Mouse (Mus musculus) testis, adult 2 months (tissue): ENCODE results near the gene Tbx10. TPM values are rescaled to one million over a fixed set of nuclear protein-coding genes. Genes with fewer than 3 reads are reported as not detected.
A peak's percentile ranks its signal among the peaks of the same experiment; 100 is the strongest.

ENCODE experiments used
- H3K27ac ChIP-seq: fragments of 200-500 bp; 2 replicates; pipeline ENCODE4 v1.5.1; 2012; ENCODE audit warnings: low read depth, low read length; ENCODE audit not compliant: control insufficient read depth, insufficient read depth
- H3K27me3 ChIP-seq: fragments of 200-500 bp; 2 replicates; pipeline ENCODE4 v1.6.1; 2012; ENCODE audit warnings: mild to moderate bottlenecking, low read length, moderate library complexity; ENCODE audit not compliant: control insufficient read depth, insufficient read depth
- H3K36me3 ChIP-seq: fragments of 200-500 bp; 2 replicates; pipeline ENCODE4 v1.6.1; 2012; ENCODE audit warnings: mild to moderate bottlenecking, low read length; ENCODE audit not compliant: control insufficient read depth, insufficient read depth
- H3K4me1 ChIP-seq: fragments of 200-500 bp; 2 replicates; pipeline ENCODE4 v1.6.1; 2012; ENCODE audit warnings: low read length; ENCODE audit not compliant: control insufficient read depth, insufficient read depth
- H3K4me3 ChIP-seq: fragments of 200-500 bp; 2 replicates; pipeline ENCODE4 v1.5.1; 2012; ENCODE audit warnings: low read depth, mild to moderate bottlenecking, low read length, moderate library complexity, mixed read lengths; ENCODE audit not compliant: control insufficient read depth
- CTCF ChIP-seq: fragments of 200-500 bp; IDR thresholded peaks from 2 replicates; pipeline ENCODE4 v1.5.1; 2012; ENCODE audit warnings: low read depth, mild to moderate bottlenecking, inconsistent platforms, low read length, moderate library complexity; ENCODE audit not compliant: control insufficient read depth, insufficient read depth, insufficient replicate concordance
- POLR2A ChIP-seq: fragments of 200-500 bp; IDR thresholded peaks from 2 replicates; pipeline ENCODE4 v1.6.1; 2012; ENCODE audit warnings: low read depth, mild to moderate bottlenecking, inconsistent platforms, low read length, moderate library complexity; ENCODE audit not compliant: control insufficient read depth
- polyA plus RNA-seq: library from polyadenylated mRNA; depleted of rRNA; stranded (reverse); fragments of >200 nt; gene quantifications from 2 replicates; pipeline ENCODE4 v1.2.3, GENCODE M21; 2012; rRNA removed

Gene Tbx10
- 0.41 and 0.56 TPM in 2 replicates for polyA plus RNA-seq

- H3K36me3 ChIP-seq, result no peaks in the 10 kb centered on the region
- no peak within 1 kb of the TSS for H3K27ac ChIP-seq
- TF ChIP-seq POLR2A (no peak), CTCF (no peak)
- H3K4me1 ChIP-seq, result no peaks in the 10 kb centered on the region
- H3K4me3 ChIP-seq, result no peak within 1 kb of the TSS
- H3K27me3 ChIP-seq, result no peaks in the 10 kb centered on the region
These were observed at the start of gene Tbx10 for GRCm38 (mm10) chr19:3992416-3992815. Tbx10 (plus strand) TSS chr19:3992752.

- Histone ChIP-seq H3K4me3 (peak overlapping the region; percentile 58), H3K27me3 (no peaks in the 10 kb centered on the region), H3K27ac (no peak overlapping the region), H3K4me1 (peaks cover 11% of the 10 kb centered on the region), H3K36me3 (no peaks in the 10 kb centered on the region)
- TF ChIP-seq CTCF (no peak), POLR2A (no peak)
These were observed 49.4 kb upstream of the Tbx10 start for GRCm38 (mm10) chr19:3942986-3943735.

GRCm38 (mm10) chr19:3945872-3946564 is 46.5 kb upstream of the Tbx10 start:
- Histone ChIP-seq H3K4me1 (peaks cover 15% of the 10 kb centered on the region), H3K4me3 (no peak overlapping the region), H3K27me3 (no peaks in the 10 kb centered on the region), H3K36me3 (no peaks in the 10 kb centered on the region), H3K27ac (no peak overlapping the region)
- TF ChIP-seq POLR2A, result no peak
- no peak for TF ChIP-seq CTCF

DNA sequence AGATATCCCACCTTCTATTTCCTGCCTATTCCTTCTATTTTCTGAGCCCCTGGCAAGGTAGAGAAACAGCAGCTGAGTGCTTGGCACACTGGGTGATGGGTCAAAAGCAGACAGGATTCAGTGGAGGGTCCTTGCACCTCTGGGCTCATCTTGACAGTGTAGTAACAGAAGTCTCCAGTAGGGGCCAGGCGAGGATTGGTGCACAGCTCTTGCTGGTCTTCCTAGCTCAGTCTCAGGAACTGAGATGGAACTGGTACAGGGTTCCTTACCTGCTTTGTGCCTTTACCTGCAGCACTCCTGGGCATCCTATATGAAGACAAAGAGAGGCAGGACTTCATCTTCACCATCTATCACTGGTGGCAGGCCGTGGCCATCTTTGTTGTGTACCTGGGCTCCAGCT is 45.8 kb upstream of the Tbx10 start:
- H3K27me3 ChIP-seq, result no peaks in the 10 kb centered on the region
- H3K4me1 ChIP-seq, result peaks cover 15% of the 10 kb centered on the region
- no peak overlapping the region for H3K27ac ChIP-seq
- TF ChIP-seq POLR2A, result no peak
- TF ChIP-seq CTCF, result peak; percentile 70; the same call in 1 of the 2 replicates
- no peak overlapping the region for H3K4me3 ChIP-seq
- H3K36me3 ChIP-seq, result no peaks in the 10 kb centered on the region

- H3K27me3 ChIP-seq, result no peaks in the 10 kb centered on the region
- H3K4me1 ChIP-seq, result peaks cover 10% of the 10 kb centered on the region
- H3K4me3 ChIP-seq, result no peak overlapping the region
- no peaks in the 10 kb centered on the region for H3K36me3 ChIP-seq
- TF ChIP-seq POLR2A (no peak), CTCF (no peak)
- no peak overlapping the region for H3K27ac ChIP-seq
These were observed 44.7 kb upstream of the Tbx10 start for GRCm38 (mm10) chr19:3947813-3948212.

DNA sequence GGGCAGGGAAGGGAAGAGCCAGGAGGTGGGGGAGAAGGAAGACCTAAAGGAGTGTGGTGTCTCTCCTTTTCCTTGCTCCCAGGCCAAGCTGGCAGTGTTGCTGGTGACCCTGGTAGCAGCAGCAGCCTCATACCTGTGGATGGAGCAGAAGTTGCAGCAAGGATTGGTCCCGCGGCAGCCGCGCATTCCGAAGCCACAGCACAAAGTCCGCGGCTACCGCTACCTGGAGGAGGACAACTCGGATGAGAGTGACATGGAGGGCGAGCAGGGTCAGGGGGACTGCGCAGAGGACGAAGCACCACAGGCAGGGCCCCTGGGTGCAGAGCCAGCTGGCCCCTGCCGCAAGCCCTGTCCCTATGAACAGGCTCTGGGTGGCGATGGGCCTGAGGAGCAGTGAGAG is 44.0 kb upstream of the Tbx10 start:
- Histone ChIP-seq H3K4me3 (no peak overlapping the region), H3K36me3 (no peaks in the 10 kb centered on the region), H3K4me1 (peaks cover 4% of the 10 kb centered on the region), H3K27ac (no peak overlapping the region), H3K27me3 (no peaks in the 10 kb centered on the region)
- TF ChIP-seq CTCF (no peak), POLR2A (no peak)

- no peak overlapping the region for H3K27ac ChIP-seq
- H3K4me3 ChIP-seq, result no peak overlapping the region
- no peaks in the 10 kb centered on the region for H3K36me3 ChIP-seq
- H3K27me3 ChIP-seq, result no peaks in the 10 kb centered on the region
- no peak for TF ChIP-seq POLR2A
- TF ChIP-seq CTCF, result no peak
- peaks cover 4% of the 10 kb centered on the region for H3K4me1 ChIP-seq
These were observed 42.2 kb upstream of the Tbx10 start for GRCm38 (mm10) chr19:3950331-3950730.
